Mouse (Mus musculus) C2C12 (cell line): ENCODE measurements at regions not wholly inside any gene's neighbourhood (a gene's known extent, or its start where the extent isn't known, plus 50 kb on each side); places are given as distances from the start of the nearest gene placed in this dataset.

Experiments used
- H3K27me3 ChIP-seq: one replicate; pipeline ENCODE4 v1.6.1; 2011; ENCODE audit not compliant: control insufficient read depth, insufficient read depth, insufficient read length
- H3K36me3 ChIP-seq: one replicate; pipeline ENCODE4 v1.6.1; 2011; ENCODE audit not compliant: control insufficient read depth, insufficient read depth
- H3K4me3 ChIP-seq: one replicate; pipeline ENCODE4 v1.5.1; 2011; ENCODE audit warnings: mild to moderate bottlenecking, control low read depth; ENCODE audit not compliant: poor library complexity, insufficient read depth, severe bottlenecking
- H3K79me2 ChIP-seq: one replicate; pipeline ENCODE4 v1.6.1; 2011; ENCODE audit not compliant: control insufficient read depth, insufficient read depth
- H3K79me3 ChIP-seq: one replicate; pipeline ENCODE4 v1.6.1; 2011; ENCODE audit warnings: low read depth, control low read depth
- H3ac ChIP-seq: one replicate; pipeline ENCODE3; 2011; ENCODE audit warnings: low read depth; ENCODE audit not compliant: control insufficient read depth, insufficient read length
- CEBPB ChIP-seq: IDR thresholded peaks from one replicate; pipeline ENCODE4 v1.6.1; 2011; ENCODE audit warnings: low read depth, mild to moderate bottlenecking, control low read depth, moderate library complexity
- CTCF ChIP-seq: IDR thresholded peaks from one replicate; pipeline ENCODE4 v1.5.1; 2011; ENCODE audit not compliant: control insufficient read depth, insufficient read depth, insufficient read length
- FOSL1 ChIP-seq: IDR thresholded peaks from one replicate; pipeline ENCODE4 v1.8.0; 2011; ENCODE audit warnings: mild to moderate bottlenecking, low read length; ENCODE audit not compliant: poor library complexity, insufficient read depth, severe bottlenecking
- MAX ChIP-seq: IDR thresholded peaks from one replicate; pipeline ENCODE4 v1.6.1; 2011; ENCODE audit warnings: mild to moderate bottlenecking, control low read depth
- MYOD1 ChIP-seq: IDR thresholded peaks from one replicate; pipeline ENCODE4 v1.6.1; 2011; ENCODE audit warnings: low read depth; ENCODE audit not compliant: control insufficient read depth, insufficient read length
- MYOG ChIP-seq: IDR thresholded peaks from one replicate; pipeline ENCODE4 v1.6.1; 2011; ENCODE audit not compliant: control insufficient read depth, insufficient read length; ENCODE audit errors: extremely low read depth
- USF1 ChIP-seq: IDR thresholded peaks from one replicate; pipeline ENCODE4 v1.6.1; 2011; ENCODE audit warnings: low read depth, mild to moderate bottlenecking, control low read depth, moderate library complexity

- no peaks in the 10 kb centered on the region for H3K79me2 ChIP-seq
- H3K27me3 ChIP-seq = no peaks in the 10 kb centered on the region
- no peak overlapping the region for H3ac ChIP-seq
- H3K4me3 ChIP-seq = no peak overlapping the region
- no peaks in the 10 kb centered on the region for H3K79me3 ChIP-seq
- TF ChIP-seq MAX = no peak
- TF ChIP-seq MYOG = no peak
- no peak for TF ChIP-seq MYOD1
- H3K36me3 ChIP-seq = no peaks in the 10 kb centered on the region
Measured at GRCm38 (mm10) chr4:125794679-125795078, 229.7 kb upstream of the Csf3r start.

DNA sequence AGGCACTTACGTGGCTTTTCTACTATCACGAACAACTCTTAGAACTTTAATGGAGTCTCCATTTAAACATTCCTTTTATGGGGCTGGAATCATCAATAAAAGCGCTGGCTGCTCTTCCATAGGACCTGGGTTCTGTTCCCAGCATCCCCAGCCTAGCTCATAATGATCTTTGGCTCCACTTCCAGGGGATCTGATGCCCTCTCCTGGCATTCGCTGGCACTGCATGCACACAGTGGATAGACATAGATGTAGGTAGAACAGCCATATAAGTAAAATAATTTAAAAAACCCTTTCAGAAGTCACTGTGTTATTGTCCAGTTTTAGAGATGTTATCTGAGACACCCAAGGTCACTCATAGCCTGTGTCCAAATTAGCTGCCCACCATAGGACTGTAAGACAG is 216.4 kb upstream of the Csf3r start:
- TF ChIP-seq CTCF (no peak), FOSL1 (no peak), MYOG (no peak), CEBPB (no peak), USF1 (no peak), MAX (no peak), MYOD1 (no peak)
- Histone ChIP-seq H3K4me3 (no peak overlapping the region), H3K27me3 (no peaks in the 10 kb centered on the region), H3K36me3 (no peaks in the 10 kb centered on the region), H3ac (no peak overlapping the region), H3K79me2 (no peaks in the 10 kb centered on the region), H3K79me3 (no peaks in the 10 kb centered on the region)

DNA sequence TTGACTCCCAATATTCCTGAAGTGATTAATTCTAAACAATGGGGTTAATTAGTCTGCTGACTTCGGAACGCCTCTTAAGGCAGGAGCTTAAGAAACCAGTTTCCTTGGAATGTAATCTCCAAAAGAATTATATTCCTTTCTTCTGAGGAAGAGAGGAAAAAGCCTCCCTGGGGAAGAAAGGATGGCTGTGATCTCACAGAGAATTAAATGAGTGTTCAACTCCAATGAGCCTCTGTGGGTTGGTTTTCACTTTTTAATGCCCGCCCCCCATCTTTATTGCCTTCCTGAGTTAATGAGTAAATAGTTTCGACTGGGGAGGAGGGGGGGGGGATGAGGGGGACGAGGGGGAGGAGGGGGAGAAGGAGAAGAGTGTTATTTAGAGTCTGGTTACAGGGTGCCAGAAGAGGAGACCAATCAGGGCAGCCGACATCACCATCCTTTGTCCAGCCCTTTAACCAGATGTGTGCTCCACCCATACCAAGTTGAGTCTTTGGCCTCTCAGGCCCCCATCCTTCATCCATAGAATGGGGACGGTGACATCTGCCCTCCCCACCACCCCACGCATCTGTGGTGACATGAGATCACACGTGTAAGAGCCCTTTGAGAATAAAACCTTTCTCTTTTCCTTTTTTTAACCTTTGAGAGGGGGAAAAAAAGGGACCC is 214.8 kb upstream of the Csf3r start:
- no peaks in the 10 kb centered on the region for H3K27me3 ChIP-seq
- H3ac ChIP-seq = no peak overlapping the region
- no peaks in the 10 kb centered on the region for H3K36me3 ChIP-seq
- no peak overlapping the region for H3K4me3 ChIP-seq
- H3K79me3 ChIP-seq = no peaks in the 10 kb centered on the region
- H3K79me2 ChIP-seq = no peaks in the 10 kb centered on the region
- TF ChIP-seq FOSL1 (no peak), MYOG (no peak), CEBPB (no peak), MAX (no peak), MYOD1 (no peak), CTCF (no peak), USF1 (no peak)

GRCm38 (mm10) chr4:125810247-125810646 is 214.1 kb upstream of the Csf3r start:
- H3K79me2 ChIP-seq = no peaks in the 10 kb centered on the region
- H3K79me3 ChIP-seq = no peaks in the 10 kb centered on the region
- no peak overlapping the region for H3ac ChIP-seq
- H3K27me3 ChIP-seq = no peaks in the 10 kb centered on the region
- no peak overlapping the region for H3K4me3 ChIP-seq
- TF ChIP-seq MAX (no peak), USF1 (no peak), CTCF (no peak), CEBPB (no peak), MYOG (no peak), FOSL1 (no peak), MYOD1 (no peak)
- H3K36me3 ChIP-seq = no peaks in the 10 kb centered on the region

DNA sequence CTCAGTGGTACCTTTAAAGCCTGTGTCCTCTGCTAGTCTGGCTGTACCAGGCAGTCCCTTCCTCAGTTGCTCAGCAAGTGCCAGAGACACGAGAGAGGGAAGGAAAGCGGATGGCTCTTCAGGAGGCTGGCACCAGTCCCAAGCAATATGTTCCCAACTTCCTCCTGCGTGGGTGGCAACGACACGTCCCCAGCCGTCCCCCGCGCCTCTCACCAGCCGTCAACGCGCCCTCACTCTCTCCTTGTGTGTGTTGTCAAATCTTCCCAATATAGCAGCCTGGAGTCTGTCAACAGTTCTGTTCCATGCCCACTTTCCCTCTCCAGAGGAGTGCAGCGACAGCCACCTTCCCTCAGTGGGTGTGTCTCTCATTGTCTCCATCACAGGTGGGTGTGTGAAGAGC is 210.0 kb upstream of the Csf3r start:
- TF ChIP-seq CEBPB (no peak), MAX (no peak), FOSL1 (no peak), USF1 (no peak), MYOD1 (no peak), MYOG (no peak), CTCF (no peak)
- H3K79me3 ChIP-seq = no peaks in the 10 kb centered on the region

GRCm38 (mm10) chr4:125815276-125815675 is 209.1 kb upstream of the Csf3r start:
- TF ChIP-seq CTCF = no peak
- no peak for TF ChIP-seq CEBPB
- TF ChIP-seq MYOD1 = no peak
- no peak for TF ChIP-seq USF1
- no peak overlapping the region for H3K4me3 ChIP-seq
- H3K27me3 ChIP-seq = no peaks in the 10 kb centered on the region
- H3ac ChIP-seq = no peak overlapping the region
- H3K36me3 ChIP-seq = no peaks in the 10 kb centered on the region
- H3K79me2 ChIP-seq = no peaks in the 10 kb centered on the region
- H3K79me3 ChIP-seq = no peaks in the 10 kb centered on the region

More for the DNA sequence above, 210.0 kb upstream of the Csf3r start:
- no peak overlapping the region for H3K4me3 ChIP-seq
- H3K27me3 ChIP-seq = no peaks in the 10 kb centered on the region
- H3K79me2 ChIP-seq = no peaks in the 10 kb centered on the region
- H3ac ChIP-seq = no peak overlapping the region
- H3K36me3 ChIP-seq = no peaks in the 10 kb centered on the region
